8 mouse cellular contexts compared by ENCODE assay signal in genomic region chr19:18749598-18750339, GRCm38 (mm10). TPM values are rescaled to one million over a fixed set of nuclear protein-coding genes. Genes with fewer than 3 reads are reported as not detected.
DNase-seq lines count a peak whose midpoint lies in the region; ATAC-seq and TF ChIP-seq lines count a peak whose summit lies in the region.

Trpm6 (plus strand) TSS chr19:18749983.

- 5% methylated on average over 41 of the region's 41 CpGs for WGBS in forebrain, embryonic 11.5 days
- WGBS in kidney, adult 2 months: 10% methylated on average over 41 of the region's 41 CpGs
- WGBS in lung, embryonic 14.5 days: 5% methylated on average over 41 of the region's 41 CpGs
- WGBS in stomach, embryonic 14.5 days: 6% methylated on average over 41 of the region's 41 CpGs

- no peaks in the 10 kb centered on the region for H3K36me3 ChIP-seq in forebrain, embryonic 11.5 days (ENCODE audit: control insufficient read depth, insufficient read depth, low read length)
- H3K36me3 ChIP-seq in kidney, adult 2 months (ENCODE audit: control insufficient read depth, insufficient read depth, low read length): no peaks in the 10 kb centered on the region
- H3K36me3 ChIP-seq in lung, embryonic 14.5 days (ENCODE audit: insufficient read depth): no peaks in the 10 kb centered on the region
- H3K36me3 ChIP-seq in stomach, embryonic 14.5 days (ENCODE audit: control insufficient read depth, insufficient read depth, low read length): no peaks in the 10 kb centered on the region

- H3K9ac ChIP-seq in forebrain, embryonic 11.5 days (ENCODE audit: low read length): peak within 1 kb of the TSS; percentile 39
- peak within 1 kb of the TSS; percentile 52 for H3K9ac ChIP-seq in lung, embryonic 14.5 days
- H3K9ac ChIP-seq in stomach, embryonic 14.5 days (replicated peaks; ENCODE audit: low read depth, low read length): peak within 1 kb of the TSS; percentile 18; the same call in 1 of the 2 replicates

- intact Hi-C loops in left cerebral cortex, postnatal 14 days (cut with DNase I): no loop called here

- TF ChIP-seq POLR2A in kidney, adult 2 months (IDR thresholded peaks at IDR 0.05; ENCODE audit: low read depth, low read length): no peak

- TF ChIP-seq CTCF in layer of hippocampus, adult 2 months (conservative IDR thresholded peaks at IDR 0.05): no peak
- TF ChIP-seq CTCF in kidney, adult 2 months (conservative IDR thresholded peaks at IDR 0.05; ENCODE audit: insufficient read depth, insufficient read length, low read depth, low read length): no peak
- TF ChIP-seq CTCF in lung, embryonic 14.5 days (IDR thresholded peaks at IDR 0.05; ENCODE audit: low read depth): no peak

- H3K27me3 ChIP-seq in forebrain, embryonic 11.5 days (ENCODE audit: control insufficient read depth, insufficient read depth, low read length): peaks cover 3% of the 10 kb centered on the region; the same call in 1 of the 2 replicates
- no peaks in the 10 kb centered on the region for H3K27me3 ChIP-seq in kidney, adult 2 months (replicated peaks; ENCODE audit: control insufficient read depth, insufficient read depth, low read length)
- H3K27me3 ChIP-seq in lung, embryonic 14.5 days (ENCODE audit: insufficient read depth, low read length): 0 out of 2 replicates have a peak, but pooled peaks cover 6% of the 10 kb centered on the region
- H3K27me3 ChIP-seq in stomach, embryonic 14.5 days (ENCODE audit: control insufficient read depth, insufficient read depth, low read length): no peaks in the 10 kb centered on the region

- no peak for DNase-seq in layer of hippocampus, adult 2 months (ENCODE audit: low spot score in 2 of 2)
- no peak for DNase-seq in layer of hippocampus, postnatal 36 days
- DNase-seq in forebrain, embryonic 11.5 days (ENCODE audit: low spot score): peak; percentile 56
- peak; percentile 35 for DNase-seq in kidney, adult 2 months
- peak; percentile 21 for DNase-seq in lung, embryonic 14.5 days
- no peak for DNase-seq in spleen, postnatal 36 days (ENCODE audit: low spot score in 2 of 2)
- no peak for DNase-seq in left cerebral cortex, postnatal 14 days (ENCODE audit: low spot score in 2 of 2)

- peak within 1 kb of the TSS; percentile 67 for H3K4me2 ChIP-seq in forebrain, embryonic 11.5 days (ENCODE audit: low read depth, low read length, severe bottlenecking)
- H3K4me2 ChIP-seq in lung, embryonic 14.5 days: peak within 1 kb of the TSS; percentile 77
- peak within 1 kb of the TSS; percentile 55 for H3K4me2 ChIP-seq in stomach, embryonic 14.5 days (replicated peaks; ENCODE audit: low read depth, low read length)

- no peak within 1 kb of the TSS for H3K27ac ChIP-seq in layer of hippocampus, adult 2 months
- no peak within 1 kb of the TSS for H3K27ac ChIP-seq in forebrain, embryonic 11.5 days (ENCODE audit: low read depth, low read length)
- H3K27ac ChIP-seq in kidney, adult 2 months (ENCODE audit: insufficient read depth, low read depth, low read length): peak within 1 kb of the TSS; percentile 53; the same call in 1 of the 2 replicates
- H3K27ac ChIP-seq in lung, embryonic 14.5 days (ENCODE audit: low read depth): no peak within 1 kb of the TSS
- H3K27ac ChIP-seq in stomach, embryonic 14.5 days (ENCODE audit: low read length): no peak within 1 kb of the TSS

- H3K4me1 ChIP-seq in forebrain, embryonic 11.5 days (replicated peaks; ENCODE audit: control insufficient read depth, insufficient read depth, low read length): peaks cover 3% of the 10 kb centered on the region
- H3K4me1 ChIP-seq in kidney, adult 2 months (ENCODE audit: control insufficient read depth, insufficient read depth, low read length): no peaks in the 10 kb centered on the region
- H3K4me1 ChIP-seq in lung, embryonic 14.5 days (ENCODE audit: insufficient read depth): no peaks in the 10 kb centered on the region
- no peaks in the 10 kb centered on the region for H3K4me1 ChIP-seq in stomach, embryonic 14.5 days (ENCODE audit: control insufficient read depth, insufficient read depth, low read length)

- peak within 1 kb of the TSS; percentile 37 for H3K4me3 ChIP-seq in layer of hippocampus, adult 2 months
- peak within 1 kb of the TSS; percentile 35 for H3K4me3 ChIP-seq in forebrain, embryonic 11.5 days (ENCODE audit: low read depth, low read length)
- peak within 1 kb of the TSS; percentile 36 for H3K4me3 ChIP-seq in kidney, adult 2 months (ENCODE audit: insufficient read depth, low read depth, low read length)
- peak within 1 kb of the TSS; percentile 38 for H3K4me3 ChIP-seq in lung, embryonic 14.5 days (ENCODE audit: low read depth, low read length)
- peak within 1 kb of the TSS; percentile 36 for H3K4me3 ChIP-seq in stomach, embryonic 14.5 days (ENCODE audit: low read depth, low read length)

- no peak for ATAC-seq in forebrain, embryonic 11.5 days (replicated peaks; ENCODE audit: low FRiP score)
- peak; percentile 44; the same call in 1 of the 2 replicates for ATAC-seq in lung, embryonic 14.5 days (ENCODE audit: insufficient read depth)
- ATAC-seq in stomach, embryonic 14.5 days (ENCODE audit: insufficient number of reproducible peaks, insufficient read depth, low FRiP score, low read depth): no peak

- H3K9me3 ChIP-seq in forebrain, embryonic 11.5 days (ENCODE audit: control insufficient read depth, low read length): no peaks in the 10 kb centered on the region
- H3K9me3 ChIP-seq in lung, embryonic 14.5 days (ENCODE audit: low read depth, low read length): no peaks in the 10 kb centered on the region
- no peaks in the 10 kb centered on the region for H3K9me3 ChIP-seq in stomach, embryonic 14.5 days (ENCODE audit: control insufficient read depth, low read depth, low read length)

RNA-seq across cellular contexts. Expression of gene Trpm6, which starts in this region (rescaled TPM):
- under 1 TPM; 0.20 to 0.25 TPM for total RNA-seq in layer of hippocampus, adult 2 months (2021)
- total RNA-seq in layer of hippocampus, postnatal 36 days (2021): under 1 TPM; 0.18 to 0.32 TPM
- 0.25 and 0.35 TPM in 2 replicates for polyA plus RNA-seq in forebrain, embryonic 11.5 days (2014; fragmentation: Nextera tagmentation; extraction: Ambion mirVana)
- polyA plus RNA-seq in kidney, adult 2 months (2012; rRNA removed): 1.9 TPM in 2 replicates
- polyA plus RNA-seq in lung, embryonic 14.5 days (2014; fragmentation: Nextera tagmentation; extraction: Ambion mirVana): 0.68 and 1.0 TPM in 2 replicates
- polyA plus RNA-seq in stomach, embryonic 14.5 days (2014; fragmentation: Nextera tagmentation; extraction: Ambion mirVana): 0.23 and 0.27 TPM in 2 replicates
- under 1 TPM; 0.59 to 0.62 TPM for total RNA-seq in left cerebral cortex, postnatal 14 days (2021)

Comparison
In these comparisons a context has a peak if more than half of its experiments do, and no peak if none do; other contexts are left out.
1. Peak in DNase-seq, H3K4me3 ChIP-seq, H3K9ac ChIP-seq and H3K4me2 ChIP-seq in forebrain, embryonic 11.5 days; RNA of the gene not detected or under 1 TPM.
2. DNase-seq: peak in kidney, adult 2 months (single experiment) and lung, embryonic 14.5 days (single experiment); none in layer of hippocampus, adult 2 months (0 of 2), layer of hippocampus, postnatal 36 days (0 of 2), spleen, postnatal 36 days (0 of 2) and left cerebral cortex, postnatal 14 days (0 of 2).
3. Peak in every context shown above with its lines, with median percentiles within 50 percentile points of each other: H3K4me3 ChIP-seq, H3K4me2 ChIP-seq and H3K9ac ChIP-seq.